Mouse (Mus musculus) liver, embryonic 14.5 days (tissue): ENCODE results near the gene Apobr.

Source experiments
- CTCF ChIP-seq: IDR thresholded peaks from 2 replicates; pipeline ENCODE4 v1.5.1; 2016; ENCODE audit warnings: antibody characterized with exemption, low read depth, control low read depth
- EP300 ChIP-seq: IDR thresholded peaks from 2 replicates; pipeline ENCODE4 v1.6.1; 2016; ENCODE audit warnings: antibody characterized with exemption, low read depth

DNA sequence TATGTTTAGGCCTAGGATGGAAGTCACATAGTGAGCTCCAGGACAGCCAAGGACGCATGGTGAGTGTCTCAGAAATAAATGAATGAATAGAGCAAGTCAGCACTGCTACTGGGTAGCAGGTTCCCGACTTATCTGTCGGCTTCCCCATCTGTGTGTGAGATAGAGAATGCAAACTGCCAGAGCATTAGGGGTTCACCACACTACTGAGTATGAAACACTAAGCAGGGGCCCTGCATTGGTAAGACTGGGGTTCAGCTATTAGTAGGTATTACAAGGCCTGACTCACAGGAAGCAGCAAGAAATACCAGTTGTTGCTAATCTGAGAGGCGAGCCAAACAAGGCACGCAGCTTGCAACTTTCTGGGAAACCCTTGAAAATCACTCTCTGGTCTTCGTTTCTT, 14.2 kb downstream of the Apobr start:
- no peak for TF ChIP-seq CTCF
- TF ChIP-seq EP300 = no peak
